Mouse (Mus musculus): ENCODE results near the gene Ctsa. TPM values are rescaled to one million over a fixed set of nuclear protein-coding genes. Genes with fewer than 3 reads are reported as not detected.

Ctsa gene
- polyA plus RNA-seq, 1 experiment = 318 TPM

DNA sequence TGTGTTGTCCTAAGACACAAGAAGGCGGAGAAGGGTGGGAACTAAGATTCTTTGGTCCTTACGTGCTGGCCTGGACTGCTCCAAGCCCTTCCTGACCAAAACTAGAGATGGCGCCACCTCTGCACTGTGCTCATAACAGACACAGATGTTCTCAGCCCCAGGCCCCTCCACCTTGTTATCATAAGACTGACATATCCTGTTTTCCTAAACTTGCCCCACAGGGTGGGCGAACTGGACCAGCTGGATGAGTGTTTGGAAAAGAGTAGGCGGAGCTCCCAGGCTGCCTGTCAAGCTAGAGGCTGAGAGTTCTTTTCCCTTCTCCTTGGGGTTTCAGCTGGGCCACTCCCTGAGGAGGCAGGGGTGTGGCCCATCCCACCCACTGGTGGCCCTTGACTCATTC is 15.0 kb upstream of the Ctsa start:
- 90% methylated on average over 5 of the region's 5 CpGs for WGBS
- DNase-seq (ENCODE audit: low read depth in 1 of 2, low spot score in 2 of 2) = no peak
- no peaks in the 10 kb centered on the region for H3K27me3 ChIP-seq (ENCODE audit: control insufficient read depth, insufficient read depth, low read length)
- H3K4me1 ChIP-seq (ENCODE audit: control insufficient read depth, insufficient read depth, insufficient read length) = no peaks in the 10 kb centered on the region
- H3K27ac ChIP-seq (ENCODE audit: insufficient read depth, low read length) = no peak overlapping the region
- peaks cover 6% of the 10 kb centered on the region; the same call in 1 of the 2 replicates for H3K36me3 ChIP-seq (ENCODE audit: control insufficient read depth, insufficient read depth, low read length)
- no peak overlapping the region for H3K4me3 ChIP-seq (ENCODE audit: extremely low read depth, insufficient read depth, insufficient read length)
- TF ChIP-seq CTCF (IDR thresholded peaks at IDR 0.05; ENCODE audit: extremely low read depth, insufficient read depth, insufficient read length, insufficient replicate concordance) (no peak), POLR2A (IDR thresholded peaks at IDR 0.05; ENCODE audit: low read depth, low read length) (no peak)

DNA sequence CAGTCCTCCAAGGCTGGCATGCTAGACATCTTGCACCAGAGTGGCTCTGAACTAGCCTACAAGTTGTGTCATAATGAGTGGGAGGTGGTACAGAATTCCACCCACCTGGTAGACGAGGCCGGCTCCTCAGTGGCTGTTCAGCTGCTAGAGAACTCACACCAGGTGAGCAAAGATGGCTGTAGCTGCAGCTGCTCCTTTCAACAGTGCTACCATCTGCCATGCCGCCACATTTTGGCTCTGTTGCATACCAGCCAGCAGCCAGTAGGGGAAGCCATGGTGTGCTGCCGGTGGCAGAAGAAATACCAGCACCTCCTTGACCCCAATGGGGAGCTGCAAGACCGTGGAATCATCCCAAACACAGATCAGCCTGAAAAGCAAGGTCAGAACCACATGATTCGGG is 11.6 kb upstream of the Ctsa start:
- Histone ChIP-seq H3K27ac (ENCODE audit: insufficient read depth, low read length) (no peak overlapping the region), H3K4me1 (ENCODE audit: control insufficient read depth, insufficient read depth, insufficient read length) (no peaks in the 10 kb centered on the region), H3K27me3 (ENCODE audit: control insufficient read depth, insufficient read depth, low read length) (no peaks in the 10 kb centered on the region), H3K4me3 (ENCODE audit: extremely low read depth, insufficient read depth, insufficient read length) (no peak overlapping the region), H3K36me3 (ENCODE audit: control insufficient read depth, insufficient read depth, low read length) (peaks cover 19% of the 10 kb centered on the region)
- no peak for TF ChIP-seq POLR2A (IDR thresholded peaks at IDR 0.05; ENCODE audit: low read depth, low read length)
- TF ChIP-seq CTCF (IDR thresholded peaks at IDR 0.05; ENCODE audit: extremely low read depth, insufficient read depth, insufficient read length, insufficient replicate concordance) = no peak
- WGBS = 92% methylated on average over 6 of the region's 6 CpGs
- DNase-seq (ENCODE audit: low read depth in 1 of 2, low spot score in 2 of 2) = no peak

DNA sequence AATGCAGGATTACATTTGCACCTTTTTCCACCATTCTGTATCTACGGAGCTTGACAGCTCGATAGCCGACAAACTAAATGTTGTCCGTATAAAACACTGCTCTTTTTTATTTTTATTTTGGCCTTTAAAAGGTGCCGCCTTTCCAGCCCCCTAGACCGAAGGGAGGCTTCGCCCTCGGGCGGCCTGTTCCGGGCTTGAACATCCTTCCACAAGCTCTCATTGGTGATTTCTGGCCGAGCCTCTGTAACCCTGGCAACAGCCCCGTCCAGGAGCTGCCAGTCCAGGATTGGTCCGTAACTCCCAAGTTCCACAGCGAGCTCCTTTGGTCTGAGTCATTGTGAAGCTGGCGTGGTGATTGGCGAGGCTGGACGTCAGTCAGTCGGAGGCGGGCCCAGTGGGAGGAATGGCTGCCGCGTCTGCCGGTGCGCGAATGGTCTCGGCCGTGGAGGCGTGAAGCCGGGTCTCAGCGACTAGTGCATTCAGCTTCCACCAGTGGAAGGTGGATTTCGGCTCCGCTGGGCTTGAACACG is 10.0 kb upstream of the Ctsa start, which contains the start of gene Zswim1:
TSS of gene Zswim1 (plus strand) at position 51 of the 530 bp plus-strand sequence.
- TF ChIP-seq CTCF (IDR thresholded peaks at IDR 0.05; ENCODE audit: extremely low read depth, insufficient read depth, insufficient read length, insufficient replicate concordance) = no peak
- TF ChIP-seq POLR2A (IDR thresholded peaks at IDR 0.05; ENCODE audit: low read depth, low read length) = peak; percentile 73
- Histone ChIP-seq H3K27me3 (ENCODE audit: control insufficient read depth, insufficient read depth, low read length) (no peaks in the 10 kb centered on the region), H3K27ac (ENCODE audit: insufficient read depth, low read length) (peak within 1 kb of the TSS; percentile 84), H3K4me3 (ENCODE audit: extremely low read depth, insufficient read depth, insufficient read length) (peak within 1 kb of the TSS; percentile 97), H3K36me3 (ENCODE audit: control insufficient read depth, insufficient read depth, low read length) (peaks cover 25% of the 10 kb centered on the region), H3K4me1 (ENCODE audit: control insufficient read depth, insufficient read depth, insufficient read length) (no peaks in the 10 kb centered on the region)
- 1% methylated on average over 32 of the region's 32 CpGs for WGBS
- peak; percentile 93 to 99 for DNase-seq (ENCODE audit: low read depth in 1 of 2, low spot score in 2 of 2)

DNA sequence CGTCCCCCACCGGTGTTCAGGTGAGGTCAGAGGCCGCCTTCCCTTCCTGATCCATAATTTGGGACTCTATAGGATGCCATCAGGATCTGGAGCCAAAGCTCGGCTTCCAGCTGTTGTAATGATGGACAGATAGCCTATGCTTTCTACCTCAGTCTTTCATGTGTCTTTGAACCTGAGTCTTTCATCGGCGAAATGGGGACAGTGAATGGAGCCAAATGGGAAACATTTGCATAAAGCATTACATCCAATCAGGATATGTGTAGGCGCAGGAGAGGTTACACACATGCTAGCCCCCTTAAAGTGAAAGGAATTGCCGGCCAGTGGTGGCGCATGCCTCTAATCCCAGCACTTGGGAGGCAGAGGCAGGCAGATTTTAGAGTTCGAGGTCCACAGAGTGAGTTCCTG is 9.5 kb upstream of the Ctsa start:
- Histone ChIP-seq H3K27ac (ENCODE audit: insufficient read depth, low read length) (peak overlapping the region; percentile 84), H3K4me1 (ENCODE audit: control insufficient read depth, insufficient read depth, insufficient read length) (no peaks in the 10 kb centered on the region), H3K4me3 (ENCODE audit: extremely low read depth, insufficient read depth, insufficient read length) (peak overlapping the region; percentile 97), H3K27me3 (ENCODE audit: control insufficient read depth, insufficient read depth, low read length) (no peaks in the 10 kb centered on the region), H3K36me3 (ENCODE audit: control insufficient read depth, insufficient read depth, low read length) (peaks cover 27% of the 10 kb centered on the region)
- TF ChIP-seq POLR2A (IDR thresholded peaks at IDR 0.05; ENCODE audit: low read depth, low read length) (no peak), CTCF (IDR thresholded peaks at IDR 0.05; ENCODE audit: extremely low read depth, insufficient read depth, insufficient read length, insufficient replicate concordance) (no peak)
- DNase-seq (ENCODE audit: low read depth in 1 of 2, low spot score in 2 of 2) = no peak
- WGBS = under 1% methylated on average over 10 of the region's 10 CpGs

DNA sequence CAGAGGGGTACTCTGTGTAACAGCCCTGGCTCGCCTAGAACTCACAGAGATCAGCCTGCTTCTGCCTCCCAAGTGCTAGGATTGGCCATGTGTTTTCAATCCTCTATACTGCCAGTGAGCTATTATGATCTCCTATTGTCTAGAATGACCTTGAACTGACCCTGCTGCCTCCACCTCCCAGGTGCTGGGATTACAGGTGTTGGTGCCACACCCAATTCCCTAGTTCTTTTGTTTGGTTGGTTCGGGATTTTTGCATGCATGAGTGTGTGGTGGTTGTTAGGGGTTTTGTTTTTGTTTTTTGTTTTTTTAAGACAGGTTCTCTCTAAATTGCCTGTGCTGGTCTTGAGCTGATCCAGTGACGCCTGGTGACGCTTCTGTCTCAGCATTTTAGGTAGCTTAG is 8.7 kb upstream of the Ctsa start:
- Histone ChIP-seq H3K4me3 (ENCODE audit: extremely low read depth, insufficient read depth, insufficient read length) (no peak overlapping the region), H3K36me3 (ENCODE audit: control insufficient read depth, insufficient read depth, low read length) (peaks cover 27% of the 10 kb centered on the region), H3K4me1 (ENCODE audit: control insufficient read depth, insufficient read depth, insufficient read length) (no peaks in the 10 kb centered on the region), H3K27ac (ENCODE audit: insufficient read depth, low read length) (no peak overlapping the region), H3K27me3 (ENCODE audit: control insufficient read depth, insufficient read depth, low read length) (no peaks in the 10 kb centered on the region)
- DNase-seq (ENCODE audit: low read depth in 1 of 2, low spot score in 2 of 2) = no peak
- WGBS = 87% methylated on average over 4 of the region's 4 CpGs
- TF ChIP-seq POLR2A (IDR thresholded peaks at IDR 0.05; ENCODE audit: low read depth, low read length) (no peak), CTCF (IDR thresholded peaks at IDR 0.05; ENCODE audit: extremely low read depth, insufficient read depth, insufficient read length, insufficient replicate concordance) (no peak)

DNA sequence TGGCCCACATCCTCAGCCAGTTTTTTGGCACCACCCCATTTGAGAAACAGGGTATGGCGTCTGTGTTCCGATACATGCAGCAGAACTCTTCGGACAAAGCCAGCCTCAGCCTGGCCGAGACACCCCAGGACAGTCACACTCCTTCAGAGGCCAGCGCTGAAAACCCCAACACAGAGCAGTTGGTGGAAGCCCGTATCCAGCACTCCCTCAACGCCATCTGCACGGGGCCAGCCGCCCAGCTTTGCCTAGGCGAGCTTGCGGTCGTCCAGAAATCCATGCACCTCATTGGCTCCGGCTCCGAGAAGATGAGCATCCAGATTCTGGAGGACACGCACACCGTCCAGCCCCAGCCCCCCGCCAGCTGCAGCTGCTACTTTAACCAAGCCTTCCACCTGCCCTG is 7.2 kb upstream of the Ctsa start:
- Histone ChIP-seq H3K4me3 (ENCODE audit: extremely low read depth, insufficient read depth, insufficient read length) (no peak overlapping the region), H3K27me3 (ENCODE audit: control insufficient read depth, insufficient read depth, low read length) (no peaks in the 10 kb centered on the region), H3K27ac (ENCODE audit: insufficient read depth, low read length) (no peak overlapping the region), H3K4me1 (ENCODE audit: control insufficient read depth, insufficient read depth, insufficient read length) (no peaks in the 10 kb centered on the region), H3K36me3 (ENCODE audit: control insufficient read depth, insufficient read depth, low read length) (peaks cover 24% of the 10 kb centered on the region)
- no peak for DNase-seq (ENCODE audit: low read depth in 1 of 2, low spot score in 2 of 2)
- WGBS = 97% methylated on average over 17 of the region's 17 CpGs
- no peak for TF ChIP-seq POLR2A (IDR thresholded peaks at IDR 0.05; ENCODE audit: low read depth, low read length)
- TF ChIP-seq CTCF (IDR thresholded peaks at IDR 0.05; ENCODE audit: extremely low read depth, insufficient read depth, insufficient read length, insufficient replicate concordance) = no peak

DNA sequence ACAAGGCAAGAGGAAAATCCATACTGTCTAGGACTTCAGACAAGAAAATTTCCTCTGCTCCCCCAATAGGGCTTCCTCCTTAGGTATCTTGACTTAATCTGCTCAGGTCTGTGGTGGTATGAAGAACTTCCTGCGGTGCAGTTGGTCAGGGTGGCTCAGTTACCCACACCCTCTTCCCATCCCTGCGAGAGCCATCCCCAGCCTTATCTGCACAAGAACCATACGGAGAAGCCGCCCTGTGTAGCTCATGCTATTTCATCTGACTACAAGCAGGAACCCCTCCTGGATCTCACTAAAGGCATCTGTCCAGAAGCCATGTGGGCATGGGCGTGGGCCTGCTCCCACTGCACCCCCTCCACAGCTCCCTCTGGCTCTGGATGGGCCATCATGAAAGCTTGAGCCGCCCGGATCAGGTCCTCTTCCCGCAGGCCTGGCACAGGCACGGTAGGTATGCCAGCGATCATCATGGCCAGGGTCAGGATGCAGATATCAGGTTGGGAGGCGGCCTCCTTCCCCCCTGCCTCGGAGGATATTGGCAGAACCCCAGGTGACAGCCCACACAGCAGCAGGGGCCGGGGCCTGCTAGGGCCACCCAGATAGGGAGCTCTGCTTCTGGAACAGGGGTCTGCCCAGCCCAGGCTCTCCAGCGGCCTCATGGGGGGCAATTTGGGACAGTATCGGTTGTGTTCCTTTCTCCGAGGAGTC is 5.4 kb upstream of the Ctsa start:
- Histone ChIP-seq H3K4me3 (ENCODE audit: extremely low read depth, insufficient read depth, insufficient read length) (no peak overlapping the region), H3K27ac (ENCODE audit: insufficient read depth, low read length) (no peak overlapping the region), H3K4me1 (ENCODE audit: control insufficient read depth, insufficient read depth, insufficient read length) (no peaks in the 10 kb centered on the region), H3K36me3 (ENCODE audit: control insufficient read depth, insufficient read depth, low read length) (peaks cover 21% of the 10 kb centered on the region), H3K27me3 (ENCODE audit: control insufficient read depth, insufficient read depth, low read length) (no peaks in the 10 kb centered on the region)
- TF ChIP-seq CTCF (IDR thresholded peaks at IDR 0.05; ENCODE audit: extremely low read depth, insufficient read depth, insufficient read length, insufficient replicate concordance) = no peak
- no peak for TF ChIP-seq POLR2A (IDR thresholded peaks at IDR 0.05; ENCODE audit: low read depth, low read length)
- 88% methylated on average over 15 of the region's 16 CpGs for WGBS
- no peak for DNase-seq (ENCODE audit: low read depth in 1 of 2, low spot score in 2 of 2)
